Mouse (Mus musculus) testis, adult 10 weeks (tissue): ENCODE data around the gene Slc39a2. TPM values are rescaled to one million over a fixed set of nuclear protein-coding genes. Genes with fewer than 3 reads are reported as not detected.

Source experiments
- polyA plus RNA-seq: library from polyadenylated mRNA; stranded (reverse); fragments of 350-450 nt; fragmentation: Illumina TruSeq; extraction: RNeasy Lipid Tissue Mini Kit (QIAGEN cat#74804); gene quantifications from one replicate; pipeline ENCODE4 v1.2.3, GENCODE M21; 2014; ENCODE audit warnings: low read depth, low replicate concordance

Slc39a2 gene
- polyA plus RNA-seq: 0.08 TPM

GRCm38 (mm10) chr14:51892191-51892939 lies at the start of gene Slc39a2:
TSS of gene Slc39a2 (plus strand) at chr14:51892889.

GRCm38 (mm10) chr14:51853399-51853798 lies 39.3 kb upstream of the Slc39a2 start, which contains the start of gene Ear6:
TSS of gene Ear6 (plus strand) at chr14:51853699.

GRCm38 (mm10) chr14:51884598-51885331 lies 7.9 kb upstream of the Slc39a2 start, which contains the start of gene Mettl17:
TSS of gene Mettl17 (plus strand) at chr14:51884842.

GRCm38 (mm10) chr14:51913960-51914762 lies 21.5 kb downstream of the Slc39a2 start, which contains the start of gene Ndrg2:
TSS of gene Ndrg2 (minus strand) at chr14:51914158.

GRCm38 (mm10) chr14:51918125-51918524 lies 25.4 kb downstream of the Slc39a2 start, which contains the start of gene Tppp2:
TSS of gene Tppp2 (plus strand) at chr14:51918425.

GRCm38 (mm10) chr14:51922571-51922865 lies 29.8 kb downstream of the Slc39a2 start, which contains the start of gene Rnase13:
TSS of gene Rnase13 (minus strand) at chr14:51922773.

Other genes with a start within 250 kb of the Slc39a2 start
- gene Gm17079, start 197.4 kb upstream of the Slc39a2 start, polyA plus RNA-seq: 4.2 TPM
- 207 TPM for gene Gm5800, start 175.7 kb upstream of the Slc39a2 start, polyA plus RNA-seq
- gene Ang4, start 119.3 kb upstream of the Slc39a2 start, polyA plus RNA-seq: 0.34 TPM
- gene AY358078, start 92.8 kb upstream of the Slc39a2 start, polyA plus RNA-seq: 6.6 TPM
- gene Ear6, start 39.2 kb upstream of the Slc39a2 start, polyA plus RNA-seq: not detected
- 2.7 TPM for gene Mettl17, start 8.0 kb upstream of the Slc39a2 start, polyA plus RNA-seq
- gene Ndrg2, start 21.3 kb downstream of the Slc39a2 start, polyA plus RNA-seq: 30.5 TPM
- gene Tppp2, start 25.5 kb downstream of the Slc39a2 start, polyA plus RNA-seq: 324 TPM
- not detected for gene Rnase13, start 29.9 kb downstream of the Slc39a2 start, polyA plus RNA-seq
- gene Arhgef40, start 91.8 kb downstream of the Slc39a2 start, polyA plus RNA-seq: 1.4 TPM
- not detected for gene Tmem253, start 122.8 kb downstream of the Slc39a2 start, polyA plus RNA-seq
- gene Zfp219, start 127.8 kb downstream of the Slc39a2 start, polyA plus RNA-seq: 3.2 TPM
- gene Olfr221, start 149.6 kb downstream of the Slc39a2 start, polyA plus RNA-seq: 0.15 TPM
- gene Hnrnpc, start 211.1 kb downstream of the Slc39a2 start, polyA plus RNA-seq: 187 TPM
- 341 TPM for gene Rpgrip1, start 217.8 kb downstream of the Slc39a2 start, polyA plus RNA-seq